Mouse (Mus musculus): ENCODE measurements around the gene Nagpa. TPM values are rescaled to one million over a fixed set of nuclear protein-coding genes. Genes with fewer than 3 reads are reported as not detected.
A peak's percentile ranks its signal among the peaks of the same experiment; 100 is the strongest.
"Not testable (repeated sequence)": the region's sequence is repeated elsewhere in the genome, so short reads cannot be mapped to it uniquely, and the experiment has no call there.

Gene Nagpa
- total and polyA plus RNA-seq, 2 experiments from 2014 or later = 9.4 to 23.6 TPM

DNA sequence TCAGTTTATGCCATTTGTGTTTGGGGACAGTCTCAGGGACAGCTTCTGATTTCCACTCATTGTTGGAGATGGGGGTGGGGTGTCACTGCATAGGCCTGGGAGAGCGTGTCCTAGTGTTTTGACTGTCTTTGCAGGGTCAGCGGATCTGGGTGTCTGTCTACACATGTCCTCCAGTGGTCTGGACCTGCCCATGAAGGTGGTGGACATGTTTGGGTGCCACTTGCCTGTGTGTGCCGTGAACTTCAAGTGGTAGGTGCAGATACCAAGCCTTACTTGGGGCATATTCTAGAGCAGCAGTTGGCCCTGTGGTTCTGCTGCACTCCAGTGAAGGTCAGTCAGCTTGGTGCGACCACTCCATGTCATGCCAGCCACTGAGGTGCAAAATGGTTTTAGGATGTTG is 38.5 kb upstream of the Nagpa start:
- 85% methylated on average over 4 of the region's 4 CpGs for WGBS
- no peak for TF ChIP-seq CTCF (IDR thresholded peaks at IDR 0.05; ENCODE audit: low read depth)
- no peak for TF ChIP-seq EP300 (IDR thresholded peaks at IDR 0.05; ENCODE audit: low read depth)
- H3K27ac ChIP-seq (ENCODE audit: low read depth) = no peak overlapping the region
- no peaks in the 10 kb centered on the region for H3K27me3 ChIP-seq (ENCODE audit: control insufficient read depth, insufficient read depth, low read length)
- H3K9ac ChIP-seq (replicated peaks; ENCODE audit: low read depth, low read length) = no peak overlapping the region
- H3K4me1 ChIP-seq (ENCODE audit: control insufficient read depth, insufficient read depth) = no peaks in the 10 kb centered on the region
- no peak for ATAC-seq (ENCODE audit: insufficient read depth, low read depth)
- no peak overlapping the region for H3K4me3 ChIP-seq (ENCODE audit: low read depth, low read length)
- H3K9me3 ChIP-seq (replicated peaks; ENCODE audit: control insufficient read depth, low read length) = no peaks in the 10 kb centered on the region
- H3K4me2 ChIP-seq (ENCODE audit: low read depth, low read length) = no peak overlapping the region
- DNase-seq (ENCODE audit: low spot score) = no peak
- peaks cover 64% of the 10 kb centered on the region for H3K36me3 ChIP-seq (replicated peaks; ENCODE audit: control insufficient read depth, insufficient read depth, low read length)

DNA sequence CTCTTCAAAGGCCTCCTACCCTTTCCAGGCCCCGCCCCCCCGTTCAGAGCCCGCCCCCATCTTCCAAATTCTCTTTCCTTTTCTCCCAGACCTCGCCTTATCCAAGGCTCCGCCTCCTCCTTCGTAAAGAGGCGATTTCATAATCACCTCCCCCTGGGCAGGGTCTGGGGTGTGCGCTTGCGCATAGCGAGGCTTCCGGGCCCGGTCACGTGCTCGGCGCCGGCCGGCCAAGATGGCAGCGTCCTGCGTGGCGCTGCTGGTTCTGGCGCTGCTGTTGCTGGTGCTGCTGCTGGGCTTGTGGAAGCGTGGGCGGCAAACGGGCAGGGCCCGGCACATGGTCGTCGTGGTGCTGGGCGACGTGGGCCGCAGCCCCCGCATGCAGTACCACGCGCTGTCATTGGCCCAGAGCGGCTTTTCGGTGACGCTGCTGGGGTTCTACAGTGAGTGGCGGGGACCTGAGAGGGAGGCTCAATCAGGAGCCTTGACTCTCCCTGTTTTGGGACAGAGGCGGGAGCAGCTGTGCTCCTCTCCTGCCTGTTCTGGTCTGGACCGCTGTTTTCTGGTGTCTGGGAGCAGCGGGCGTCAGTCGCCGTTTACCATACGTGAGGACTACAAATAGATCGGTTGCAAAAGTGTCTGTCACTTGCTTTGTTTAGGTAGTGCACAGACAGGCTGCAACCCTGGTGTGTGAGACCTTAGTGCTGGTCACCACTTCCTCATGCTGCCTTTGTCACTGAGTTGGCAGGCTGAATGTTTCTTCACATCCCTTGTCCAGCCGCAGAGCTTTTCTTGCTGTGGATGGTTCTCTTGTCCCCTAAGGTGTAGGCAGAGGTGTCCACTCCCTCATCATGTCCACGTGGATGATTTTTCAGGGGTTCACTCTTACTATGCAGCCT is 29.9 kb upstream of the Nagpa start, which contains the start of gene Alg1:
Gene Alg1, plus strand, starts transcription at position 204 of the 896 bp plus-strand sequence.
- Histone ChIP-seq H3K9ac (replicated peaks; ENCODE audit: low read depth, low read length) (peak within 1 kb of the TSS; percentile 77), H3K9me3 (replicated peaks; ENCODE audit: control insufficient read depth, low read length) (0 out of 2 replicates have a peak, but pooled peaks cover 3% of the 10 kb centered on the region), H3K4me3 (ENCODE audit: low read depth, low read length) (peak within 1 kb of the TSS; percentile 69), H3K27me3 (ENCODE audit: control insufficient read depth, insufficient read depth, low read length) (no peaks in the 10 kb centered on the region), H3K36me3 (replicated peaks; ENCODE audit: control insufficient read depth, insufficient read depth, low read length) (0 out of 2 replicates have a peak, but pooled peaks cover 13% of the 10 kb centered on the region), H3K4me1 (ENCODE audit: control insufficient read depth, insufficient read depth) (peaks cover 6% of the 10 kb centered on the region; the same call in 1 of the 2 replicates), H3K4me2 (ENCODE audit: low read depth, low read length) (peak within 1 kb of the TSS; percentile 81), H3K27ac (ENCODE audit: low read depth) (peak within 1 kb of the TSS; percentile 74)
- TF ChIP-seq CTCF (IDR thresholded peaks at IDR 0.05; ENCODE audit: low read depth) (no peak), EP300 (IDR thresholded peaks at IDR 0.05; ENCODE audit: low read depth) (no peak)
- WGBS = 1% methylated on average over 47 of the region's 47 CpGs
- peak; percentile 98 for ATAC-seq (ENCODE audit: insufficient read depth, low read depth)
- DNase-seq (ENCODE audit: low spot score) = peak; percentile 94

DNA sequence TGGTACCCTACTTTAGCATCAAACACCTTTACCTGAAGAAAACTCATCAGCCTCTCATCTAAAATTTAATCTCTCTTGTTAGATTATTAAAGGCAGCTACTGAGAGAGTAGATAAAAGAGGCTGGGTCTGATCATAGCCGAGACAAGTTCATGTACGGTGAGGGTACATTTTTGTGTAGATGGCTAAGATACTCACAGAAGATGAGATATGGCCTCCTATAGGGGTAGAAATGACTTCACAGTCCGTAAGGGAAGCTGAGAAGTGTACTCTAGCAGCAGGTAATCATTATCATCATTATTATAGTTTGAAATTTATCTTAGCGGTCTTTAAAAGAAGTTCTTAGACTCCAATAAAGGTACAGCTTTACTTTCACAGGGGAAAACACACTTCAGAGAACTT is 29.2 kb upstream of the Nagpa start:
- H3K27me3 ChIP-seq (ENCODE audit: control insufficient read depth, insufficient read depth, low read length) = no peaks in the 10 kb centered on the region
- peak overlapping the region; percentile 69 for H3K4me3 ChIP-seq (ENCODE audit: low read depth, low read length)
- no peak overlapping the region for H3K9ac ChIP-seq (replicated peaks; ENCODE audit: low read depth, low read length)
- TF ChIP-seq EP300 (IDR thresholded peaks at IDR 0.05; ENCODE audit: low read depth) (no peak), CTCF (IDR thresholded peaks at IDR 0.05; ENCODE audit: low read depth) (no peak)
- H3K36me3 ChIP-seq (replicated peaks; ENCODE audit: control insufficient read depth, insufficient read depth, low read length) = 0 out of 2 replicates have a peak, but pooled peaks cover 7% of the 10 kb centered on the region
- H3K9me3 ChIP-seq (replicated peaks; ENCODE audit: control insufficient read depth, low read length) = 0 out of 2 replicates have a peak, but pooled peaks cover 3% of the 10 kb centered on the region
- peaks cover 6% of the 10 kb centered on the region; the same call in 1 of the 2 replicates for H3K4me1 ChIP-seq (ENCODE audit: control insufficient read depth, insufficient read depth)
- H3K4me2 ChIP-seq (ENCODE audit: low read depth, low read length) = peak overlapping the region; percentile 81
- no peak for DNase-seq (ENCODE audit: low spot score)
- WGBS = 74% methylated on average over 4 of the region's 4 CpGs
- H3K27ac ChIP-seq (ENCODE audit: low read depth) = 0 out of 2 replicates have a peak overlapping the region, but pooled peaks have one; percentile 1
- no peak for ATAC-seq (ENCODE audit: insufficient read depth, low read depth)

DNA sequence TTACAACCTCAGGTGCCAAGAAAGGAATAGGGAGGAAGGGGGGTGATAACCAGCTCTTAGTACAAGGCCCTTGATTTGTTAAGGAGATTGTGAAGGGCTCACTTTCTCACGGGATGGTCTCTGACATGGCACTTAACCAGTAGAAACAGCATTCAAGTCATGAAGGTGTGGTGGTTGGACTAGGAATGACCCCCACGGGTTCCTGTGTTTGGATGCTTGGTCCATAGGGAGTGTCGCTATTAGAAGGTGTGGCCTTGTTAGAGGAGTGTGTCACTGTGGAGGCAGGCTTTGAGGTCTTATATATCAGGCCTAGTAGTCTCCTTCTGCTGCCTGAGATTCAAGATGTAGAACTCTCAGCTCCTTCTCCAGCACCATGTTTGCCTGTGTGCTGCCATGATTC is 24.3 kb upstream of the Nagpa start:
- WGBS = 89% methylated on average over 3 of the region's 3 CpGs
- H3K27ac ChIP-seq (ENCODE audit: low read depth); H3K4me2 ChIP-seq (ENCODE audit: low read depth, low read length); H3K36me3 ChIP-seq (replicated peaks; ENCODE audit: control insufficient read depth, insufficient read depth, low read length); H3K4me3 ChIP-seq (ENCODE audit: low read depth, low read length); H3K27me3 ChIP-seq (ENCODE audit: control insufficient read depth, insufficient read depth, low read length); H3K4me1 ChIP-seq (ENCODE audit: control insufficient read depth, insufficient read depth); H3K9ac ChIP-seq (replicated peaks; ENCODE audit: low read depth, low read length); ATAC-seq (ENCODE audit: insufficient read depth, low read depth); H3K9me3 ChIP-seq (replicated peaks; ENCODE audit: control insufficient read depth, low read length); DNase-seq (ENCODE audit: low spot score): not testable (repeated sequence)

DNA sequence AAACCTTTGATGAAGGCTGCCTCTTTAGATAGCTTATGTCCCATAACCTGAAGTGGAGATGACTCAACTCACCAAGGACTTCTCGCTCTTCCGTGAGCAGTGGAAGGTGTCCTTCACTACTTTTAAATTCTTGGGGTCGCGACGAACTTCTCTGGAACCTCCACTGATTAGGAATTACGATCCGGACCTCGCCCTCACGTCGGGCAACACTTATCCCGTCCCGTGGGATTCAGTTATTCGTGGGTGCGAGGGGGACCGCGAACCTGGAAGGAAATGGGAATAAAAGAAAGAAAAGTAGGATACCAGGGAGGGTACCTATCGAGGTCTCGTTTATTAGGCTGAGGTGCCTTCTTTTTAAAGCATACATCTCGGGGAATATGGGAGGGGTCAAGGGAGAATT is 23.7 kb upstream of the Nagpa start:
- not testable (repeated sequence) for H3K9me3 ChIP-seq (replicated peaks; ENCODE audit: control insufficient read depth, low read length); ATAC-seq (ENCODE audit: insufficient read depth, low read depth); H3K4me1 ChIP-seq (ENCODE audit: control insufficient read depth, insufficient read depth); H3K4me3 ChIP-seq (ENCODE audit: low read depth, low read length); H3K4me2 ChIP-seq (ENCODE audit: low read depth, low read length); H3K9ac ChIP-seq (replicated peaks; ENCODE audit: low read depth, low read length); H3K27ac ChIP-seq (ENCODE audit: low read depth); DNase-seq (ENCODE audit: low spot score); H3K36me3 ChIP-seq (replicated peaks; ENCODE audit: control insufficient read depth, insufficient read depth, low read length); H3K27me3 ChIP-seq (ENCODE audit: control insufficient read depth, insufficient read depth, low read length)
- 67% methylated on average over 19 of the region's 19 CpGs for WGBS

DNA sequence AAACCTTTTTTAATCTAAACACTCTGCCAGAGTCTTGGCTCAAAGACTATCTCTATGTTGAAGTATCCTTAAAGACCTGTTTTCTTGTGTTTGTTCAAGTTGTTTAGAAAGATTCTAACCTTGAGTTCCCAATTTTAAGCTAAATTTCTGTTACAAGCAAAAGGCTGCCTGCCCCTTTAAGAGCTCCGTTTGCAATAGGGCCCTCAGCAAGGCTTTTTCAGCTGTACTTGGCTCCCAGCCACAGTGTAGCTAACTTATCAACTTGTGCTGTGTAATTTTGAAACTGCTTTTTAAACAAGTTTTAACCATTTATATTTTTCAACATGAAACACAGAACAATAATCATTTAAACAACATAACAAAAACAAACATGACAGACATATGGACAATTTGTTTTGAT is 22.7 kb upstream of the Nagpa start:
- not testable (repeated sequence) for DNase-seq (ENCODE audit: low spot score); H3K27ac ChIP-seq (ENCODE audit: low read depth); H3K27me3 ChIP-seq (ENCODE audit: control insufficient read depth, insufficient read depth, low read length); ATAC-seq (ENCODE audit: insufficient read depth, low read depth); H3K9me3 ChIP-seq (replicated peaks; ENCODE audit: control insufficient read depth, low read length); H3K36me3 ChIP-seq (replicated peaks; ENCODE audit: control insufficient read depth, insufficient read depth, low read length); H3K9ac ChIP-seq (replicated peaks; ENCODE audit: low read depth, low read length); H3K4me1 ChIP-seq (ENCODE audit: control insufficient read depth, insufficient read depth); H3K4me2 ChIP-seq (ENCODE audit: low read depth, low read length); H3K4me3 ChIP-seq (ENCODE audit: low read depth, low read length)
- WGBS = 2% methylated on average over 1 of the region's 1 CpGs

Data from heart, postnatal 0 days (tissue).